Mouse (Mus musculus): ENCODE measurements around the gene Kdm8.

DNA sequence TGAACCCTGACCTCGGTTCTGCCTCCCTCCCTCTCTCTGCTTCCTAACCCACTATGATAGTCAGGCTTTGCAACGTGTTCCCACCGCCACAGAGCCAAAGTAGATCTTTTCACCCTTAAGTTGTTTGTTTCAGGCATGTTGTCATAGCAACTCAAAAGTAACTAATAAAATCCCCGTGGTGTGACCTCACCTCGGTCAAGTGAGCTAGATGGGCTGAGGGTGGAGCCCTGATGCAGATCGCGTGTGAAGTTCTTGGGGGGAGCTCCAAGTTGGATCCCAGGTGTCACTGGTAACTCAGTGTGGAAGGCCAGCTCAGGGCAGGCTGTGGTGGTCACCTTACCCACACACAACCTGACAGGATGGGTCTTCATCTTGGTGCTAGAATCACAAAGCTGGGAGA lies 16.1 kb upstream of the Kdm8 start:
- TF ChIP-seq POLR2A (IDR thresholded peaks at IDR 0.05; ENCODE audit: extremely low read depth, insufficient read depth, low read length) (no peak), CTCF (IDR thresholded peaks at IDR 0.05; ENCODE audit: extremely low read depth, insufficient read depth, low read length) (no peak)

All from cortical plate, adult 2 months (tissue).